Mouse (Mus musculus) small intestine, adult 2 months (tissue): ENCODE results near the gene Dlg1.

ENCODE experiments used
- CTCF ChIP-seq: fragments of 200-500 bp; IDR thresholded peaks from 2 replicates; pipeline ENCODE4 v1.5.1; 2012; ENCODE audit warnings: low read depth, mild to moderate bottlenecking, control low read depth, inconsistent platforms, low read length, moderate library complexity, mixed read lengths; ENCODE audit not compliant: insufficient replicate concordance, insufficient read length; ENCODE audit errors: extremely low read depth
- POLR2A ChIP-seq: fragments of 200-500 bp; IDR thresholded peaks from 2 replicates; pipeline ENCODE4 v1.6.1; 2012; ENCODE audit warnings: low read depth, mild to moderate bottlenecking, control low read depth, inconsistent platforms, low read length, moderate library complexity

- TF ChIP-seq CTCF (no peak), POLR2A (no peak)
Observed at GRCm38 (mm10) chr16:31898546-31899326, 235.5 kb downstream of the Dlg1 start.
